Mouse (Mus musculus): ENCODE results near the gene Arhgef10l.

DNA sequence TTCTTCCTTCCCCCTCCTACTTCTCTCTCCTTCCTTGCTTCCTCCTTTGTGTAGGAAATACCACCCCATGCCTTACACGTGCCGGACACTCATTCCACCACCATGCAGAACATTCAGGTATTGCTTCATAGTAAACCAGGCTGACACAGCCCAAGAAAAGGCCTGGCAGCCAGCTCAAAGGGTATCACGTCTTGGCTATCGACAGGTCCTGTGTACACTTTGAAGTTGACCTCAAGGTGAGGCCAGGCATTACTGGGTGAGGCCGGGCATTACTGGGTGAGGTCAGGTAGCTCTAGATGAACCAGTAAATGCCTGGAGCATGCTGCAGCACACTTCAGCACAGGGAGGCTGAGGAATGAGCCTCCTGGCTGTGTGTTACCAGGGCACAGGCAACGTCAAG lies 67.9 kb downstream of the Arhgef10l start:
- no peak for TF ChIP-seq CTCF (IDR thresholded peaks at IDR 0.05; ENCODE audit: insufficient read depth, low read depth, low read length)
- no peak for TF ChIP-seq POLR2A (IDR thresholded peaks at IDR 0.05; ENCODE audit: insufficient read depth, low read depth, low read length)
